Mouse (Mus musculus) urinary bladder, postnatal 4 days (tissue): ENCODE data around the gene Ggnbp2.
"Not testable (repeated sequence)": the region's sequence is repeated elsewhere in the genome, so short reads cannot be mapped to it uniquely, and the experiment has no call there.

Experiments
- DNase-seq, 2 experiments: peaks; one replicate each; pipeline ENCODE4 v3.0.0; 2021 to 2022; ENCODE audit warnings: low spot score in 2 of 2

The Ggnbp2 gene

DNA sequence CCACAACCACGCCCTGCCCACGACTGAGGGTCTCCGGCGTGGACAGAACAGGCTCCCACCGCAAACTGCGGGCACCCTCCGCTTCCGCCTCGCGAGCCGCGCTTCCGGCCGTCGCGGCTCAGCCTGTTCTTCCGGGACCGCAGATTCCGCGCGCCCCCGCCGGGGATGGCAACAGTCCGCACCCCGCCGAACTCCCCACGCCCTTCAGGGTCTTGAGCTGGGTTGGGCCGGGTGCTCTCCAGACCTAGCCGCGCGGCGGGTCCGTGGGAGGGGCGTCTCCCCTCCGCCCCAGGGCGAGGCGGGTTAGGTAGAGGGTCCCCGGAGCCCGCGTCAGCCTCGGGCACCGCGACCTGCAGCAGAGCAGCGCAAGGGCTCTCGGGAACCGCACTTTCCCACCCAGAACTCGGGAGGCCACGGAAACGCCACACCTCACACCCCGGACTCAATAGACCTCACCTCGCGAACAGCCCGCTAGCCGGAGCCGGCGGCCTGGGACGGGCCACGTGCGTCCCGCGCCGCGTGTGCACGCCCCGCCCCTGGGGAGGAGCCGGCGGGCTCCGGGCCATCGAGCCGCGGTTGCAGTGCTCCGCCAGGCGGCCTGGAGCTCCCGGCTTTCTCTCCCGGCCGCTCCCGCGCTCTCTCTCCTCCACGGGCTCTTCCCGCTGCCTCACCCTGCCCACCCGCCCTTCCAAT is 9.3 kb upstream of the Ggnbp2 start, which contains the start of the genes Myo19 and Pigw:
TSS of gene Myo19 (plus strand) at position 377 of the 693 bp plus-strand sequence.
TSS of gene Pigw (minus strand) at position 514 of the 693 bp plus-strand sequence.
- DNase-seq: peak; percentile 78 to 82

DNA sequence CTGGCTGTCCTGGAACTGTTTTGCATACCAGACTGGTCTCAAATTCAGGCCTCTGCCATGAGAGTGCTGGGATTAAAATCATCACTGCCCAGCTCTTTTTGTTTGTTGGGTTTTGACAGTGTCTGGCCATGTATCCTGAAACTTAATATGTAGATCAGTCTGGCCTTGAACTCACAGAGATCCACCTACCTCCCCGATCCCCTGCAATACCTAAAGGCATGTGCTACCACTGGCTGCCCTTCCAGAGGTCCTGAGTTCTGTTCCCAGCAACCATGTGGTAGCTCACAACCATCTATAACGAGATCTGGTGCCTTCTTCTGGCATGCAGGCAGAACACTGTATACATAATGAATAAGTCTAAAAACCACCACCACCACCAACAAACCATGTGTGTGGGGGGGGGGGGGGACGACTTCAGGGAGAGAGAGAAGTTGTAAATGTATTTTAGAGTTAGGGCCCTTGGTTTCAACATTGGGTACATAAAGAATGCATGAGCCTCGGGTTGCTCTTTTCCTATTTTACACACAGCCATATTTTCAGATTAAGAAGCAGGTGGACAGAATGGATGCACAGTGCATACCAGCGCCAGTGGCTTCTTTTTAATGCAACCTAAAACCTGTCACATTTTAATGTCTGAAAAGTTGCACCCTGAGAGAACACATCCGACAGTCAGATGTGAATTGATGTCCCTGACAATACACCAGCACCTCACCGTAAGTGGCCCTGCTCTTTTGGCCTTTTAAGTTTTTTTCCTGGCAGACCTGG is 8.6 kb upstream of the Ggnbp2 start:
- no peak for DNase-seq

DNA sequence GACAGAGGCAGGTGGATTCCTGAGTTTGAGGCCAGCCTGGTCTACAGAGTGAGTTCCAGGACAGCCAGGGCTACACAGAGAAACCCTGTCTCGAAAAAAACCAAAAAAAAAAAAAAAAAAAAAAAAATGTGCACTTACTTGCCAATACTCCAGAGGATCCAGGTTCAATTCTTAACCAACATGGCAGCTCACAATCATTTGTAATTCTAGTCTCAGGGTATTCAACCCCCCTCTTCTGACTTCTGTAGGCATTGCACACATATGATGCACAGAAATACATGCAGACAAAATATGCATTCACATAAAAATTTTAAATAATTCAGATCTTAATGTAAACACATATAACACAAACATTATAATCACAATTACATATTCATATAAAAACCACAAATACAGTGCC is 5.4 kb upstream of the Ggnbp2 start:
- not testable (repeated sequence) for DNase-seq

DNA sequence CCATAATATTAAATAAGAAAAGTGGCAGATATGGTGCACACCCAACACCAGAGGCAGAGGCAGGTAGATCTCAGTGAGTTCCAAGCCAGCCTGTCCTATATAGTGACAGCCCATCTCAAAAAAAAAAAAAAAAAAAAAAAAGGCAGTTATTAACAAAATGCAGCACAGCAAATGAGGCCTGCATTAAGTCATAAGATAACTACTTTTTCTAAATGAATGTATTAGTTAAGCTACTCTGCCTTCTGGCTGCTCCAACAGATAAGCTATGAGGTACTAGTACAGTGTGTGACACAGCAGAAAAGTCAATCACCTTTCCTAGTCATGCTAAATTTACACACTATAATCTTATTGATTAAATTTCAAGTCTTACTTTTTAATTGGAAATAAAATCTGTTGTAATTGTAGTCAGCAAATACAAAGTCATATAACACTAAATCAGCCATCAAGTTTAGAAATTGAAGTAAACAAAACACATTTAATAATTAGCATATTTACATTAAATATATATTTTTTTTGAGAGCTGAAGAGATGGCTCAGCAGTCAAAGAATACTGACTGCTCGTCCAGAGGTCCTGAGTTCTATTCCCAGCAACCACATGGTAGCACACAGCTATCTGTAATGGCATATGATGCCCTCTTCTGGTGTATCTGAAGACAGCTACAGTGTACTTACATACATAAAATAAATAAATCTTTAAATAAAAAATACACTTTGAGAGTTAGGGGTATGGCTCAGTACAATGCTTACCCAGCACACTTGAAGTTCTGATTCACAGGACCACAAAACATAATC is 2.6 kb upstream of the Ggnbp2 start:
- DNase-seq: no peak

DNA sequence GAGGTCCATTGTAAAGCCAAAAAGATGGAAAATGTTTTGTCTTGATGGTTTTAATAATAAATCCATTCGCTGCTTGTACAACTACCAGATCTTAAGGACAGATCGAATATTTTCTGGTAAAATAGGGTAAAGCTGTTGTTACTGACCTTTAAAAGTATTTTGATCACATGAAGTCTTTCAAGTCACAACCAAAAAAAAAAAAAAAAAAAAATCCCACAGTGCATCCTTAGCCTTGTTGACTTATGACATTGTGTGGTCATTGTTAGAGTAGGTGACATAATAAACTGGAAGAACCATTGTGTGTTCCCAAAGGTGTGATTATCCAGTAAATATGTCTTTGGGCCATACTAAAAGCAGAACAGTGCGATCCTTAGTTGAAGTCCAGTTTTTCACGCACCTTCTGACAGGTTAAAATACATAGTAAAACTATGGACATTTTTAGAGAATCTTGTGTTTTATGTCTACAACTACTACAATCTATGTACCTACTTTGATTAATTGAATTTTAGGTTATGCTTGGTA is 992 bp upstream of the Ggnbp2 start:
- no peak for DNase-seq

DNA sequence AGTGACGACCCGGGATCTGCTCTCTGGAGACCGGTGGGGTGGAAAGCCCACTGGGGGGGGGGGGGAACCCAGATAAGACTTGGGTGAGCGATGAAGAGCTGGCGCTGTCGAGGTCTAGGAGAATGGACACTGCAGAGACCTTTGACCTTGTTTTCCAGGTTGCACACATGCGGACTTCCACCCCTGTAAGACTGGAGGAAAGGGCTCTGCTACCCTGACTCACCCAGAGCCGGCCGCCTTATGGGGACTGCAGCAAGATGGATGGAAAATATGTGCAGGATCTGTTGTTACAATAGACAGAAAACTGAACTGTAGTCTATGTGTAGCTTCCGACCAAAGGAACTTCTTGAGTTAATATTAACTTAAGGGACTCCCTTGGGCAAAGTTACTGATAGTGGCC is 429 bp upstream of the Ggnbp2 start:
- DNase-seq: no peak

DNA sequence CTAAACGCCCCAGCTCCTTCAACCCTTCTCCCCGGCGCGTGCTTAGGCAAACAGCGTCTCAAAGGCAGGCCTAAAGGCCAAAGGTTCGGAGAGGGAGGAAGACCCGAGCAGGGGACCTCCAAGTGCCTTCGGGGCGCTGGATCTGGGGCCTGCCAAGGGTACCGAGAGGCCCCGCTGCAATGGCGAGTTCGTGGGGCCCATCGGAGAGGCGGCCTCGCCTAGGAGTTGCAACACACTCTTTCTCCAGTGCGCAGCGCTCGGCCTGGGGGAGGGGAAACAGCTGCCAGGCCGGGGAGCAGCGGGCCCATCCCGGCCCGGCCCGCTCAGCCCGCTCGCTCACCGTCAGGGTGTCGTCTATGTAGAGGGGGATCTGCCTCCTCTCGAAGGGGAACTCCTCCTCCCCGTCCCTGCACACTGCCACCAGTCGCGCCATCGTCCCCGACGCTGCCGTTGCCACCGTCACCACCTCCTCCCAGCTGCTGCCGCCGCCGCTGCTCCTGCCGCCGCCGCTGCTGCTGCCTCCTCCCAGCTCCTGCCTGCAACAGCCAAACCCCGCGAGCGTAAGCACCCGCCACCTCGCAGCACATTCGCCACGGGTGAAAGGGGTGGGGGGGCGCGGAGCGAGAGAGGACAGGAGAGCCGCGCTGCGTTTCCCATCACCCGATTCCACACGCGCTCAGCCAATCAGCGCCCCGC is 932 bp downstream of the Ggnbp2 start:
- DNase-seq: peak; percentile 95 to 96

DNA sequence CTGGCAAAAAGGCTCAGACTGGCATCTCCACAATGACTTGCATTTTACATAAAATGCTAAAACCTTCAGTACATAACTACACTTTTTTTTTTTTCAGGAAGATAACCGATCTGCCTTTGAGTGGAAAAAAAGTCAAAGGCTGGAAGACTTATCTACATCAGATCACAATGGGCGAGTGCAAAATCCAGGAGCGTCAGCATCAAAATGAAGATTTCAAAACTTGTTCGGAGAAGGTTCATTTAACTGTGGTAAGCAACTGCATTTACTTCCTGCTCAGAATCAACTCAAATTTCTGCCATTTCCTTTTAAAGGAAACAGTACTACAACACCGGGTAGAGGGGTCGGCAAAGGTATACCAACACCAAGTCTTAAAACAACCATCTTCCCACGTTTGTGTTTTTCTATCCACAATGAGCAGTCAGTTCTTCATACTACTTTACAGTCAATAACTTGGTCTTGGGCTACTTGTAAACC is 1.8 kb downstream of the Ggnbp2 start:
- DNase-seq: no peak

DNA sequence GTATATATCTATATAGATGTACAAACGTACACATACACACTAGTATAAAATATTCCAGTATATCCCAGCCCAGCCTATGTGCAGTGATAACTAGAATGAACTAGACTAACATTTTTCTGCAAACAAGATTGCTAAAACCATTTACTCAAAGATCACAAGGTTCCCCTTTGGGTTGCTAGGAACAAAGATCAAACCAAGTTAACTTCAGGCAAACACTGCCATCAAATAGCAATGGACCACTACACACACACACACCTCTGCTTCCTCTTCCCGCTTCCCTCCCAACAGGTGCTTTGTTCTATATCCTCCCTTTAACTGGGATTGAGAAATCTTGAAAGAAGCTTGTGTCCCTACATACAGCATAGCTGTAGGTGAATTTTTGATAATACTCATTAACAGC is 3.0 kb downstream of the Ggnbp2 start:
- no peak for DNase-seq

DNA sequence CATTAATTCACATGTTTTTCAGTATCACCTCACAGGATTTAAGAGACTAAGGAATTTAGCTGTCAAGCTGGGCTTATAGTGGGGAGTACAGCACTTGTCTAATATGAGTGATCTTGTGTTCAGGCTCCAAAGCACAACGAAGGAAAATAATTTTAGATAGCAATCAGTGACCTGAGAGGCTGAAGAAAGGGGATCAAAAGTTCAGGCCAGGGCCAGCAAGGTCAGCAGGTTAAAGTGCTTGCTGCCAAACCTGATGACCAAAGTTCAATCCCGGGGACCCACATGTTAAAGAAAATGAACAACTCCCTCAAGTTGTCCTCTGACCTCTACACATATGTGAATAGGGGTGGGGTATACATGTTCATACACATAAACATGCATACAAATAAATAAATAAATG is 5.3 kb downstream of the Ggnbp2 start:
- no peak for DNase-seq

DNA sequence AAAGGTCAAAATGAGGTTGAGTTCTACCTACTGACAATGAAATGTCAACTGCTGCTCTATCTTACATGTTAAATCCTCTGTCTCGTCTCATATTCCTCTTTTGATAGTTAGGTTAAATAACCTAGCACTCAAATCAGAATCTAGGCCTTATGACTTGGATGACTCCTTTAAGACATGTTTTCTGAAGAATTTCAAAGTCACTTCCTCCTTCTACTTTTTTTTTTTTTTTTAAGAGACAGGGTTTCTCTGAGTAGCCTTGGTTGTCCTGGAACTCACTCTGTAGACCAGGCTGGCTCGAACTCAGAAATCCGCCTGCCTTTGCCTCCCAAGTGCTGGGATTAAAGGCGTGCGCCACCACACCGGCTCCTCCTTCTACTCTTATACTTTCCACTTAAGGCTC is 15.3 kb downstream of the Ggnbp2 start:
- DNase-seq: no peak

DNA sequence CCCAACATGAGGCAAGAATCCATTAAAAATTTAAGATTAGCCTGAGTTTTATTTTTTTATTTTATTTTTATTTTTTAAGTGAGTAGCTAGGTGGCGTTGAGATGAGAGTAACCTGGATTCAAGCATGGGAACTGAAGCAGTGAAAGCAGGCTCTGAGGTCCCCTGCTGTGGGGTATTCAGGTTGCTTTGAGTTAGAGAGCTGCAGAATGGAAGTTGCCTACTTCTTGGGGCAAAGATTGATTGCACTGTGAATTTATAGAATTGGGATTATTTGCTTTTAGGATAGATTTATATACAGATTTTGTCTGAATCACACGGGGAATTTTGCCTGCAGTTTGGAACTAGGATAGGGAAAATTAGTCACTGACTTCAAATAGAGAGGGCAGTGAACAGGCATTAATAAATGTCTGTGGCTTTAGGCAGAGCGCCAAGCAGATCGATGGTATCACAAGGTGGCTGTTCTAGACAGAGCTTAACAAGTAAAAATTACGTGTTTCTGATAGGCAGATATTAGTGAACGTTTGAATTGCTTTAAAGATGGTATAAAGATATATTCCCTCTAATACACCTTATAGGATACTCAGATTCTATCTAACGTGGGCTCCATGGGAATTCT is 23.0 kb downstream of the Ggnbp2 start:
- no peak for DNase-seq

DNA sequence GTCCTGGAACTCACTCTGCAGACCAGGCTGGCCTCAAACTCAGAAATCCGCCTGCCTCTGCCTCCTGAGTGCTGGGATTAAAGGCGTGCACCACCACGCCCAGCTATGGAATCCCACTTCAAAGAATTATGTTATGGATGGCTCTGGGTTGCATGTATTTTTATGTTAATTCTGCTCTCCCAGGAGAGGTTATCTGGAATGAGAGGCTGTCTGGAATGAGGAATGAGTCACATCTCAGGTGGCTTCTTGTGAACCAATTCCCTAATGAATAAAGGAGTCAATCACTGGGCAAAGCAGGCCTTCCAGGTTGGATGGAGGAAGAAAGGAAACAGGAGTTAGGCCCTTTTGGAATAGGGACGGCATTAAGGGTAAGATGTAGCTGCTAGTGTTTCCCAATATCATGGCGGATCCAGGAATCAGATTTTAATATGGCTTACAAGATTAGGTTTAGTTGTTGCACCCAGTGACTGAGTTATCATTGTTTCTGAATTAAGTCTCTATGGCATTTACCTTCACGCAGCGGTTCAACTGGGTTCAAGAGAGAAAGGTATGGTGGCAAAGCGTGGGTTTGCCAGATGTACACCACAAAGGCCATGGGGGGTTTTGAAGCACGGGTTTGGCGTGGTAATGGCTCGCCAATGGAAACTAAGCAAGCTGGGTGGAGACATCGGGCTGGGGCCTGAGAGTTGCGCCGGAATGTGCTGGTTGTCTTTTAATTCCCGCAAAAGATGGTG is 23.7 kb downstream of the Ggnbp2 start:
- no peak for DNase-seq

DNA sequence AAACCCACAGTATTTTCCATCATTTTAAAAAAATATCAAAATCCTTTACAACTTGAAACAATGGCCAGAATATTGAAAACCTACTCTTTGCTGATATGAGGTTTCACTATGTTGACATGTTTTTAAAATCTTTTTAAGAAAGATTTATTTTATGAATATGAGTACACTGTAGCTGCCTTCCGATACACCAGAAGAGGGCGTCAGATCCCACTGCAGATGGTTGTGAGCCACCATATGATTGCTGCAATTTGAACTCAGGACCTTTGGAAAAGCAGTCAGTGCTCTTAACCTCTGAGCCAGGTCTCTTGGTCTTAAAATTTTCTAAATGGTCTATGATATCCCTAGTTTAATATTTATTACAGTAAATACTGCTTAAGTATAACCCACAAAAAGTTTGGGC is 31.3 kb downstream of the Ggnbp2 start:
- no peak for DNase-seq

DNA sequence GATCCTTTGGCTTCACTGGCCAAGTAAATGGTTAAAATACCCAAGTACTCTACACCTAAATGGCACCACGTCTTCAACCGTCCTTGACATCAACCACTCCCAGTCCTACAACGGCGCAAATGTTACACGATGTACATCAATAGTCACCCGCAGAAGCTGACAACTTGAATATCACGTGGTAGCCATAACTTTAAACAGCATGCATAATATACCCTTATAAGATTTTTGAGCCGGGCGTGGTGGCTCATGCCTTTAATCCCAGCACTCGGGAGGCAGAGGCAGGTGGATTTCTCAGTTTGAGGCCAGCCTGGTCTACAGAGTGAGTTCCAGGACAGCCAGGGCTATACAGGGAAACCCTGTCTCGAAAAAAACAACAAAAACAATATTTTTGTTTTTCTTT is 41.1 kb downstream of the Ggnbp2 start:
- DNase-seq: peak in 1 of 2 experiments; percentile 16

DNA sequence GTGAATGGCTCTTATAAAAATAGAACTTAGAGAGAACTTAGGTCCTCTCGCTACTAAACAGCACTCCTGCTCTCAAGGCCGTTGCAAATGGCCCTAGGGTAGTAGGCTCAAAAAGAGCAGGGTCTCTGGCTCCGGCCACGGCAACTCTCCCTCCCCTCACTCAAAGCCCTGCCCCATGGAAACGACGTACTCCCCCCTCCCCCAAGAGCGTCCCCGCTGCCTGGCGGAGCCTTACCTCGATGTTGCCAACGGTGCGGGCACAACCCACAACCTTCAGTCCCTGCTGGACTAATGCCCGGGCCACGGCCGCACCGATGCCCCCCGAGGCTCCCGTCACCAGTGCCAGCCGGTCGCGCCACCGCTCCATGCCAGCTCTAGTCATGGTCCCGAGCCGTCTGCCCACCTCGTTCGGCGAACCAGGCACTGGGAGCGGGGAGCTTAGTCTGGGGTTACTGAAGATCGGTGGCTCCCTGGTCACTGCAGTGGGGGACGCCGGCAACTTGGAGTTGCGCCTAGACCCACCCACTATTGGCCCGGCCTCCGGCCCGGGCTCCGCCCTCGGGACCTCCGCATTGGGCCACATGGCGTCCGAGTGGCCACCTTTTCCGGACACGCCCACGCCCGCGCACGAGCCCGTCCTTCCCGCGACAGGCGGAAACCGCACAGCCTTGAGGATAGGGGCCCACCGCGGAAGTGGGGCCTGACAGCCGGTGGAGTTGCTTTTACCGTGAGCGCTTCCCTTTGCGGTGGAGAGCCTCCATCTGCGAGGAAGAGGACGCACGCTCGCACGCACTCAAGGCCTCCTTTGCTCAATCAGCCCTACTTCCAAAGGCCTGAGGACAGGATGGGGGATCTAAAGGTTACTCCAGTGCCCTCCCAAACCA is 41.9 kb downstream of the Ggnbp2 start, which contains the start of gene Dhrs11:
TSS of gene Dhrs11 (minus strand) at position 479 of the 884 bp plus-strand sequence.
- peak; percentile 92 to 93 for DNase-seq

DNA sequence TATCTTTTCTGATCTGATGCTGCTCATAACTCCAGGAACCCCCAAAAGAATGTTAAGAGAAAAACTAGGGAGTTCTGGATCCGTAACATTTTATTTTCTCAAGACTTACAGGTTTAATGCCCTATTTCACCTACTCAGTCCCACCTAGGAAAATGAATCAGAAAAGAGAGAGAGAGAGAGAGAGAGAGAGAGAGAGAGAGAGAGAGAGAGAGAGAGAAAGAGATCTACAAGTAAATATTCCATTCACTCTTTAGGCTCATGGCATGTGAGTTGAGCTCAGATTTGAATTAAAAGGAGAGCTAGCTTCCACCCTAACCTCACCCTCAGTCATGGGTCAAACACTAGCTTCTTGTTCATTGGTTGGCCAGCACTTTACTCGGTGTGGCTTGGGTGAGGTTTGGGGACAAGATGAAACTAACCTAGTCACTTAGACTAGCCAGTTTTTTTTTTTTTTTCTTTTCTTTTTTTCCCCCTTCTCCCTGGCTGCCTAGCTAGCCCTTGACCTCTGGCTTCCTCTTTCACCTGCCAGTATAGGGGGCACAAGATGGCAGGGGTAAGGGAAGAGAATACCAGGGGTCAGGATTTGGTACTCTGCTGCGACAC is 42.6 kb downstream of the Ggnbp2 start:
- peak in 1 of 2 experiments; percentile 12 for DNase-seq

DNA sequence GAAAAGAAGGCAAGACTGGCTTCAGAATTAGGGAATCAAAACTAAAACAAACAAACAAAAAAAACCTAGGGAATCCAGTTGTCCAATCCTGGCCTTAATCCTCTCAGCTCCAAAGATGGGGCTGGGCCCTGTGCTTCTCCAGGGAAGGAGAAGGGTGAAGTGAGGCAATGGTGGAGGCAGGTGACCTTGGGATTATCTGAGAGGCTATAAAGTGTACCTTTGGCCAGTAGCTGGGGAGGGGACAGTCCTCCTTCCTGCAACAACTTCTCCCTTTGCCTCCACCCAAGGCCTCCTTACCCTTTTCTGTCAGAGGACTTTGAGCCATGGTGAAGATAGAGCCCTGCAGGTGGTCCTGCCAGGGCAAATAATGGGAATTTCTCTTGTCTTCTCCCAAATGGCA is 43.1 kb downstream of the Ggnbp2 start:
- DNase-seq: peak in 1 of 2 experiments; percentile 15

DNA sequence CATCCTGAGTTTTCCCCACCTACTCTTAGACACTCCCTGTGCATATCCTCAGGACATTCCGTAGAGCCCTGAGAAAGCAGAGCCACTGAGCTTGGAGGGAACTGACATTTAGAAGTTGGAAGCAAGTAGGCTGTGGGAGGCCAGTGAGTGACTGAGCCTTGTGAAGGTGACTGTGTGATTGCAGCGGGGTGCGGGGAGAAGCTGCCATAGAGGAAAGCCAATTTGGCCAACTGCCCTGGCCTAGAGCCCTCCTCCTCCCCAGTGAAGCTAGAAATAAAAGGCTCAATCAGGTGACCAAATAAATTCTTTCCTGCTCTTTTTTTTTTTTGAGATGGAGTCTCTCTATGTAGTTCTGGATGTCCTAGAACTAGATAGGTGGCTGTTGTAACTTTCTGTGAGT is 44.4 kb downstream of the Ggnbp2 start:
- peak in 1 of 2 experiments; percentile 60 for DNase-seq
